Mouse (Mus musculus) spleen, postnatal 14 days (tissue): ENCODE data around the gene Shank2.

ENCODE experiments used
- DNase-seq, 2 experiments: peaks; one replicate each; pipeline ENCODE4 v3.0.0; 2021 to 2022; ENCODE audit warnings: low spot score in 2 of 2

Shank2 gene

DNA sequence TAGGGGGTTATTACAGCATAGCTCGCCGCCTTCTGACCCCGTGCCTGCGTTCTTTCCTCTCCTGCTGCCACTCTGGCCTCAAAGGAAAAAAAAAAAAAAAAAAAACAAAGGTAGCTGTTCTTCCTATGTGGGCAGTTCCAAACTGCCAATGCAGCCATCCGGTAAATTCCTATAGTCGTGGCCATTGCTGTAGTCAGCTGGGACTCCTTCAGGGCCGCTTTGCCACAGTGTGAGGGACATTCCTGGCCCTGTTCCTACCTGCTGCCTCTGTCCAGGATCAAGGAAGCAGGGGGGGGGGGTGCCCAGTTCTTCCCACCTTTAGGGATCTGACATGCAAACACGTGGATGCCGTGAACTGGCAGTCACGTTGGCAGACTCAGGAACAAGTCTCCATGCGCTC, 29.1 kb downstream of the Shank2 start:
- DNase-seq, result no peak

GRCm38 (mm10) chr7:144031611-144032010, 29.9 kb downstream of the Shank2 start:
- DNase-seq, result no peak

- no peak for DNase-seq
Observed at GRCm38 (mm10) chr7:144037541-144037940, 35.8 kb downstream of the Shank2 start.

- no peak for DNase-seq
Observed at GRCm38 (mm10) chr7:144037966-144038669, 36.4 kb downstream of the Shank2 start.

- no peak for DNase-seq
Observed at GRCm38 (mm10) chr7:144038741-144039140, 37.0 kb downstream of the Shank2 start.

GRCm38 (mm10) chr7:144040328-144040727, 38.6 kb downstream of the Shank2 start:
- no peak for DNase-seq

DNA sequence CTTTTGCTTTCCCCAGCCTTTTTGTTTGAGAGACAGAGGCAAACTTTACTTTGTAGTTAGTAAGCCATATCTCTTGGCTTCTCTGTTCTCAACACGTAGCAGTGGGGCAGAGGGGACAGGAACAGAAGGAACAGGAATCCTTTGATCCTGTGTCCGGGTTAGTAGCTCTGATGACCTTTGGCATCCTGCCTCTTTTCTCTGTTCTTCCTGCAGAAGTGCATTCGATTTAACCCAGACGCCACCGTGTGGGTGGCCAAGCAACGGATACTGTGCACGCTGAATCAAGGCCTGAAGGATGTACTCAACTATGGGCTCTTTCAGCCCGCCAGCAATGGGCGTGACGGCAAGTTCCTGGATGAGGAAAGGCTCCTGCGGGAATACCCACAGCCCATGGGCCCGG, 50.3 kb downstream of the Shank2 start:
- no peak for DNase-seq

- no peak for DNase-seq
Observed at GRCm38 (mm10) chr7:144055188-144055587, 53.5 kb downstream of the Shank2 start.

DNA sequence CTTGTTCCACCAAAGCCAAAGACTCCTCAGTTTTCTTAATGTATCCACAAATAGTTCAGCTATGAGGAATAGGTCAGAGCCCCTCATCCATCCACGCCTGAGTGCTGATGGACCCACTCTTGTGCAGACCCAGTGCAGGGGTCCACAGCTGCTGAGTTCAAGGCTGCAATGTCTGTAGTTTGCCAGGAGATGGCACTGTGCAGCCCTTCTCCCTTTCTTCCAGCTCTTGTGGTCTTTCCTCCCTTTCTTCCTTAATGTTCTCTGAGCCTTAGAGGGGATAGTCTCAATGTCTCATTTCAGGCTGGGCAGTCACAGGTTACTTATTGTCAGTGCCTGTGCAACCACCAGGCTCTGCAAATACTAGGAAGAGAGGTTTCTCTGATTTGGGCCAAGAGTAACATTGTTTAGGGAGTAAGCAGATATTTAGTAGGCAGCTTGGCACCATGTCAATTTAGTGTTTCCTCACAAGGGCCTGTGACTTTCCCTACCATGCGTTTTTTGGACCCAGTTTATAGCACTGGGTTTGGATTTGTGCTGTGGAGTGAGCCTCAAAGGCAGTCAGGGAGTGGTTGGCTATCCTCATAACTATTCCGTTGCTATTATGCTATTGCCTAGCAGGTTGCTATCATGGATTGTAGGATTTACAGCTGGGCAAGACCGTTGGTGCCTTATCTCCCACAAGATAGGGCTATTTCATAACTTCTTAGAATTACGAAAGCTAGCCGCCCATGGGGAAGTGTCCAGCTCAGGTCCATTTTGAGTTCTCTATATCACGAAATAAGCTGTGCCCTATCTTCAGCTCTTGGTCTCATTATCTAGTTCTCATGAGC, 54.2 kb downstream of the Shank2 start:
- DNase-seq, result no peak

- DNase-seq, result no peak
Observed at GRCm38 (mm10) chr7:144070162-144070949, 68.6 kb downstream of the Shank2 start.

DNA sequence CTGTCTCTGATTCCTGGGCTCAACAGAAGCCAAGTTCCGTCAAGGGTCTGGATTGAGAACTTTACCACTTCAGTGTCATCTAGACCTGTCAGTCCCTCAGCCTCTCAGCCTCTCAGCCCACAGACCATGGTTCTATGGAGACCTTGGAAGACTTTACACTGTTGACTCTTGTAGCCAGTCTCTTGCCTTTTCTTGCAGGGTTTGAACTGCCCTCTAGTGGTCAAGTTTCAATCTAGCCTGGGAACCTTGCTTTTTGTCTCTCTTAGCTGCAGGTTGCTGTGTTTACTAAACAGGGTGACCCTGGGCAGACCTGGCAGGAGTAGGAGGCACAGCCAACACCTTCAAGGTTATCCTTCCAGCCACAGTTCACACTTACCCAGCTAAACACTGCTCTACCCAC, 70.5 kb downstream of the Shank2 start:
- no peak for DNase-seq

GRCm38 (mm10) chr7:144072856-144073255, 71.1 kb downstream of the Shank2 start:
- no peak for DNase-seq

- peak in 1 of 2 experiments; percentile 38 for DNase-seq
Observed at GRCm38 (mm10) chr7:144074718-144075117, 73.0 kb downstream of the Shank2 start.

- peak in 1 of 2 experiments; percentile 12 for DNase-seq
Observed at GRCm38 (mm10) chr7:144078661-144079060, 76.9 kb downstream of the Shank2 start.

GRCm38 (mm10) chr7:144079861-144080260, 78.1 kb downstream of the Shank2 start:
- DNase-seq, result no peak

DNA sequence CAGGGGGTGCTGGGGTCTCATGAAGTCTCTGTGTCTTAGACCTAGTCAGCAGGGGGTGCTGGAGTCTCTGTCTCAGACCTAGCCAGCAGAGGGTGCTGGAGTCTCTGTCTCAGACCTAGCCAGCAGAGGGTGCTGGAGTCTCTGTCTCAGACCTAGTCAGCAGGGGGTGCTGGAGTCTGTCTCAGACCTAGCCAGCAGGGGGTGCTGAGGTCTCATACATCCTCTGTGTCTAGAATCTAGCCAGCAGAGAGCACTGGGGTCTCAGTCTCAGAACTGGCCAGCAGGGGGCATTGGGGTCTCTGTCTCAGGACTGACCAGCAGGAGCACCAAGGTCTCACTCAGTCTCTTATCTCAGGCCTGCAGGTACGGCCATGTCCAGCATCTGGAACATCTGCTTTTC, 79.7 kb downstream of the Shank2 start:
- no peak for DNase-seq

DNA sequence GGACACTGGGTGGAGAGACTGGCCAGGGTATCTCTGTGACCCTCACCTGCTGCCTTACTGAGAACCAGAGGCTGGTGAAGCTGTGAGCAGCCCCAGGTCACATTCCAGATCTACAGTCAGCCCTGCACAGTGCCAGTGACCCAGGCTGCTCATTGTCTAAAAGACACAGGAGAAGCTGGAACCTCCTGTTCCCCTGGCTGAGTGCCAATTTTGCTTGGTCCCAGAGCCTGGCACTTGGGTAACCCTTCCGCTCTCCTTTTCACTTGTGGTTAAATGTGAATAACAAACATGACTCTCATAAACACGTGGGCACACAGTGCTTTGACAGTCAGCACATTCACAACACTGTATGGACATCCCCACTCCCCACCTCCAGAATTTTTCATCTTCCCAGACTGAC, 80.2 kb downstream of the Shank2 start:
- no peak for DNase-seq

DNA sequence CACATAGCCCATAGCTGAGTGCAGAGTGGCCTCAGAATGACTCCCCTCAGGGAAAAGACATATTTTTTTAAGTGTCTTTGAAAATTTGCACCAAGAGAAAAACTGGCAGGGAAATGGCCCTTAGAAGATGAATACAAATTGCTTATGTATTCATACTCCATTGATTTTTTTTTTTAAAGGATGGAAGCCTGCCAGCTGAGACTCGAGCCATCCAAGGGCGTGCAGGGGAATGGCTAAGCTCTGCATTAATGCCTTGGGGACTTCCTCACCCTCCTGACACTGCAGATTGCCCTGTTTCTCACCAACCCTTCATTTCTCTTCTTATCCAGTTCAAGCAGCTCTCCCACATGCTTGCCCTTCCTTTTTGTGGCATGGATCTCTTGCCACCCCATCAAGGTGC, 85.5 kb downstream of the Shank2 start:
- DNase-seq, result no peak

- no peak for DNase-seq
Observed at GRCm38 (mm10) chr7:144094132-144094531, 92.4 kb downstream of the Shank2 start.

DNA sequence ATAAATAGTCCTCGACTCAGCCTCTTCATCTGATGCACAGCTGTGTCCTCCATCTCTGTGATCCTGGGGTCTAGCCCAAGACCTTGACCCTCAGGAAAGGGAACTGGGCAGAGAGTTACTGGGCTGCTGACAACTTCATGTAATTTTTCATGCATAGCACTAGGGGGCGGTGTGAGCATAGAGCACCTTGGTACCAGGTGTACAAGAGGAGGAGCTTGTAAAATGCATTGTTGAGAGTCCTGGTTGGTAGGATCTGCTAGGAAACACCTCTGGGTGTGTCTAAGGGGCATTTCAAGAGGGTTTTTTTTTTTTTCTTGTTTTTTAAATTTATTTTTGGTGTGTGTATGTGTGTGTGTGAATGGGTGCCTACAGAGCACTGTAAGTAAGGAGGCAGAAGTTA, 95.6 kb downstream of the Shank2 start:
- no peak for DNase-seq

DNA sequence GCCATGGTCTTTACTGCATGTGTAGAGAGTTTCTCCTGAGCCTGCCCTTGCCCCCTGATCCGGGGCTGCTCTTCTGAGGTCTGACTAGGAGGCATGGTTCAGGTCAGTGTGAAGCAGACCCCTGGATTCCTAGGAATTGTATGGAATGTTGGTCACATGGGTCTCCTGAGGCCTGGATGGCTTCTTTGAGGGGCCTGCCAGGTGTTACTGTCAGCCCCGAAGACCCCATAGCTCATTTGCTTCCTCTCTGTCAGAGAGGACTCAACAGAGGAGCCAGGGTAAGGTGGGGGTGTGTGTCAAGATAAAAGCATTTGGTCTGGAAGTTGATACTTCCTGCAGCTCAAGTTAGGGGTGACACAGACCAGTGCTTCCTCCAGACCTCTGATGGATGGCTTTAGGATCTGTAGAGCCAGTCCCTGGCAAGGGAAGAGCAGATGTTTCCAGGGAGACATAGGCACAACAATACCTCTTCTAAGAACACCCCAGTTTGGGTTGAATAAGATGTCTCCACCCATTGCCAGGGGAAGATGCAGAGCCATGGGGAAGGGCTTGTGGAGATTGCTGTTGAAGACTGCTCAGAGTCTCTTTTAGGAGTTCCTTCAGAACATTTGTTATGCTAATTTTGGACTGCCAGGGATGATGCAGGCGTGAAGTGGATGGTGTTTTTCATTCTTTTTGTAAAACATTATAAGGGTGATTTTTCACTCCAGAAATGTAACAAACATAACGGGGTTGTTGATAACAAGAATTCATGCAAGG, 100.7 kb downstream of the Shank2 start:
- no peak for DNase-seq

- no peak for DNase-seq
Observed at GRCm38 (mm10) chr7:144105952-144106351, 104.2 kb downstream of the Shank2 start.
